Mouse (Mus musculus) hindbrain, embryonic 11.5 days (tissue): Measurements from ENCODE around the gene Gm43738. TPM values are rescaled to one million over a fixed set of nuclear protein-coding genes. Genes with fewer than 3 reads are reported as not detected.

Experiments used
- ATAC-seq: fragments of 200-750 bp; cut with Nextera tagmentation; 2 replicates; pipeline ENCODE4 v1.8.0; 2017; ENCODE audit warnings: mild to moderate bottlenecking, moderate TSS enrichment, moderate library complexity; ENCODE audit not compliant: low FRiP score
- DNase-seq: peaks from one replicate; pipeline ENCODE4 v3.0.0-alpha.2; 2015; ENCODE audit warnings: low spot score
- H3K27ac ChIP-seq: fragments of 300-500 bp; sonication (generic); 2 replicates; pipeline ENCODE4 v1.5.1; 2014; ENCODE audit warnings: mild to moderate bottlenecking, low read depth, low read length
- H3K27me3 ChIP-seq: fragments of 300-500 bp; sonication (generic); 2 replicates; pipeline ENCODE4 v1.6.1; 2014; ENCODE audit warnings: mild to moderate bottlenecking, low read length, moderate library complexity, mixed read lengths; ENCODE audit not compliant: control insufficient read depth, insufficient read depth
- H3K36me3 ChIP-seq: fragments of 300-500 bp; sonication (generic); 2 replicates; pipeline ENCODE4 v1.6.1; 2014; ENCODE audit warnings: mild to moderate bottlenecking, low read length, moderate library complexity, mixed read lengths; ENCODE audit not compliant: control insufficient read depth, insufficient read depth
- H3K4me1 ChIP-seq: fragments of 300-500 bp; sonication (generic); replicated peaks from 2 replicates; pipeline ENCODE4 v1.6.1; 2014; ENCODE audit warnings: low read length, mixed read lengths; ENCODE audit not compliant: control insufficient read depth, insufficient read depth
- H3K4me2 ChIP-seq: fragments of 300-500 bp; sonication (generic); replicated peaks from 2 replicates; pipeline ENCODE4 v1.6.1; 2014; ENCODE audit warnings: mild to moderate bottlenecking, low read depth, low read length
- H3K4me3 ChIP-seq: fragments of 300-500 bp; sonication (generic); 2 replicates; pipeline ENCODE4 v1.5.1; 2014; ENCODE audit warnings: low read depth, low read length
- H3K9ac ChIP-seq: fragments of 300-500 bp; sonication (generic); 2 replicates; pipeline ENCODE4 v1.6.1; 2014; ENCODE audit warnings: low read depth, low read length
- H3K9me3 ChIP-seq: fragments of 300-500 bp; sonication (generic); 2 replicates; pipeline ENCODE4 v1.6.1; 2016; ENCODE audit warnings: low read length; ENCODE audit not compliant: control insufficient read depth
- WGBS: fragments of 180-500 bp; shearing (Covaris S2); extraction: QIAGEN DNeasy Blood & Tissue Kit; methylation state at CpG from one replicate; pipeline ENCODE4 v1.1.7; 2014; 5-methylcytosine and 5-hydroxymethylcytosine counted together
- polyA plus RNA-seq: library from polyadenylated mRNA; unstranded; fragments of >200 nt; fragmentation: Nextera tagmentation; extraction: Ambion mirVana; gene quantifications from 2 replicates; pipeline ENCODE4 v1.2.1, GENCODE M21; 2014

Gm43738 gene
- polyA plus RNA-seq, 1 experiment from 2014 or later, result 0.08 TPM

DNA sequence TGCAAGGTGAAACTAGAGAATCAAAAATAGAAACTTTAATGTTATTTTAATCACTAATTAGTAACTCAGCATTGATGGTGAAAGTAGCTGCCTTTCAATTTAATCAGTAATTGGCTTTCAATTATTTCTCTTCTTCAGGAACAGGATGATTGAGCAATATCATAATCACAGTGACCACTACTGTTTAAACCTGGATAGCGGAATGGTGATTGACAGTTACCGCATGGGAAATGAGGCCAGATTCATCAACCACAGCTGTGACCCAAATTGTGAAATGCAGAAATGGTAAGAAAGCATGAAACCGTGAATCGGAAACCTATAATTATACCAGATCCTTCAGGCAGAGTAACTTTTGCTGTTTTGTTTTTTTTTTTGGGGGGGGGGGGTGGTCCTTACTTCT lies 57.5 kb downstream of the Gm43738 start:
- Histone ChIP-seq H3K27me3 (no peaks in the 10 kb centered on the region), H3K9ac (no peak overlapping the region), H3K9me3 (no peaks in the 10 kb centered on the region), H3K4me1 (no peaks in the 10 kb centered on the region), H3K36me3 (no peaks in the 10 kb centered on the region), H3K4me3 (no peak overlapping the region), H3K27ac (no peak overlapping the region), H3K4me2 (no peak overlapping the region)
- DNase-seq, result no peak
- WGBS, result 96% methylated on average over 4 of the region's 4 CpGs
- no peak for ATAC-seq

Other genes starting within 250 kb of the Gm43738 start
- gene Msto1, start 187.1 kb downstream of the Gm43738 start, polyA plus RNA-seq, result 47.4 and 49.8 TPM in 2 replicates
- gene Ash1l, start 150.5 kb downstream of the Gm43738 start, polyA plus RNA-seq, result 15.5 and 22.9 TPM in 2 replicates
- gene Dap3, start 149.9 kb downstream of the Gm43738 start, polyA plus RNA-seq, result 145 and 167 TPM in 2 replicates
- gene Rusc1, start 7.8 kb downstream of the Gm43738 start, polyA plus RNA-seq, result 28.7 and 35.4 TPM in 2 replicates
- gene Fdps, start 860 bp upstream of the Gm43738 start, polyA plus RNA-seq, result 390 and 392 TPM in 2 replicates
- 1.6 and 2.0 TPM in 2 replicates for gene Pklr, start 35.0 kb upstream of the Gm43738 start, polyA plus RNA-seq
- 3.6 and 4.5 TPM in 2 replicates for gene Hcn3, start 59.1 kb upstream of the Gm43738 start, polyA plus RNA-seq
- gene Clk2, start 63.7 kb upstream of the Gm43738 start, polyA plus RNA-seq, result 27.6 and 30.6 TPM in 2 replicates
- gene Scamp3, start 76.4 kb upstream of the Gm43738 start, polyA plus RNA-seq, result 85.9 and 90.4 TPM in 2 replicates
- gene Fam189b, start 82.0 kb upstream of the Gm43738 start, polyA plus RNA-seq, result 18.5 and 19.8 TPM in 2 replicates
- 43.7 and 47.3 TPM in 2 replicates for gene Gba, start 101.8 kb upstream of the Gm43738 start, polyA plus RNA-seq
- gene Thbs3, start 114.1 kb upstream of the Gm43738 start, polyA plus RNA-seq, result 40.9 and 44.5 TPM in 2 replicates
- 180 and 181 TPM in 2 replicates for gene Mtx1, start 126.0 kb upstream of the Gm43738 start, polyA plus RNA-seq
- 1.4 and 2.1 TPM in 2 replicates for gene Muc1, start 128.0 kb upstream of the Gm43738 start, polyA plus RNA-seq
- gene Krtcap2, start 144.9 kb upstream of the Gm43738 start, polyA plus RNA-seq, result 276 and 289 TPM in 2 replicates
- gene Trim46, start 145.2 kb upstream of the Gm43738 start, polyA plus RNA-seq, result 9.5 and 9.7 TPM in 2 replicates
- 75.7 and 82.9 TPM in 2 replicates for gene Dpm3, start 158.3 kb upstream of the Gm43738 start, polyA plus RNA-seq
- gene Slc50a1, start 169.5 kb upstream of the Gm43738 start, polyA plus RNA-seq, result 35.9 and 37.5 TPM in 2 replicates
- gene Efna1, start 180.0 kb upstream of the Gm43738 start, polyA plus RNA-seq, result 14.0 and 16.4 TPM in 2 replicates
- gene Efna3, start 221.9 kb upstream of the Gm43738 start, polyA plus RNA-seq, result 13.8 TPM in 2 replicates
- 18.9 and 20.6 TPM in 2 replicates for gene Efna4, start 236.9 kb upstream of the Gm43738 start, polyA plus RNA-seq
- 17.8 TPM in 2 replicates for gene Adam15, start 248.9 kb upstream of the Gm43738 start, polyA plus RNA-seq